Mouse (Mus musculus) lung, postnatal 0 days (tissue): ENCODE measurements around the gene Ttc36.

ENCODE experiments used
- CTCF ChIP-seq: IDR thresholded peaks from 2 replicates; pipeline ENCODE4 v1.5.1; 2016; ENCODE audit warnings: antibody characterized with exemption, mild to moderate bottlenecking
- EP300 ChIP-seq: IDR thresholded peaks from 2 replicates; pipeline ENCODE4 v1.6.1; 2016; ENCODE audit warnings: antibody characterized with exemption, mild to moderate bottlenecking, control low read depth

DNA sequence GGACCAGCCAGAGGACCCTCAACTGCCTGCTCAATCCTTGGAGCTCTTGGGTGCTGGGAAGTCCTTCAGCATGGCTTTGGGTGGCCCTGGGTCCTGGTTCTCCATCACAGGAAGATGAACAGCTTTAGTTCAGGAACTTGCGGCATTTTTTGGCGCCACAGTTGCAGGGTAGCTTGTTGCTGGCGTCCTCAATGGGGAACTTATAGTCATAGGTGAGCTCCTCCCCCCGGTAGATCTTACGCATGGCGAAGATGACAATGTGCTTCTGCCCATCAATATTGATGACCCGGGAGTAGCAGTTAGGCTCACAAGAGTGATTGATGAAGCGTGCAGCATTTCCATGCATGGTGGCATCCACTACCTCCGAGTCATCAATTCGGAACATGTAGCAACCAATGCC is 4.9 kb upstream of the Ttc36 start:
- TF ChIP-seq CTCF, result no peak
- TF ChIP-seq EP300, result no peak
